Mouse (Mus musculus): ENCODE measurements around the gene Rrh.
"Not testable (repeated sequence)": the region's sequence is repeated elsewhere in the genome, so short reads cannot be mapped to it uniquely, and the experiment has no call there.

The Rrh gene

GRCm38 (mm10) chr3:129781435-129781834 lies 41.0 kb downstream of the Rrh start:
- no peak for DNase-seq

GRCm38 (mm10) chr3:129771210-129771609 lies 51.2 kb downstream of the Rrh start:
- DNase-seq = no peak

GRCm38 (mm10) chr3:129766971-129767794 lies 55.2 kb downstream of the Rrh start:
- DNase-seq = peak; percentile 65

- DNase-seq = no peak
These were observed 56.3 kb downstream of the Rrh start for GRCm38 (mm10) chr3:129766106-129766505.

GRCm38 (mm10) chr3:129757599-129757998 lies 64.8 kb downstream of the Rrh start:
- not testable (repeated sequence) for DNase-seq

- peak; percentile 68 for DNase-seq
These were observed 67.5 kb downstream of the Rrh start, which contains the start of gene Egf for GRCm38 (mm10) chr3:129754650-129755604. TSS of gene Egf (minus strand) at chr3:129755316.
